Comparison of ENCODE assay signal across 10 mouse cellular contexts in the genomic region with DNA sequence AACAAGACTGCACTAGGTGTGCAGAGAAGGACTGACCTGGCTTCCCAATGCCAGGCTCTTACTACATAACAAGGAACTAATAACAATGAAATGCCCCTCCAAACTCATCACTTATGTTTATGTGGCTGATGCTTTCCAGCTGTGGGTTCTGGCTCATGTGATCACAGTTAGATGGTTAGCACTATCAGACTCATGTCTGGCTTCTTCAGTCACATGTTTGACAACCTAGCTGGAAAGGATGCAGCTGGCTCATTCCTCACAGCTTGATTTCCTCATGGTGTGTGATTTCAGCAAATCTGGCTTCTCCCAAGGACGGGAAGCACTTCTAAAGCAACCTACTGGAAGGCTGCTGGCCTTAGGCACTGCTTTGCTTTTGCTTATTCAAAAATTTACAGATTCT. TPM values are rescaled to one million over a fixed set of nuclear protein-coding genes. Genes with fewer than 3 reads are reported as not detected.
DNase-seq lines count a peak whose midpoint lies in the region; ATAC-seq lines count a peak whose summit lies in the region.
"Had no signal": no experiment of that assay in that cellular context is flagged by ENCODE, and none has a peak within 500 bp of the region (broad histone marks: within the 10 kb centered on the region; RNA-seq: fewer than 3 reads in every experiment).

No protein-coding gene starts in this region.

- peak; percentile 76 for ATAC-seq in limb, embryonic 13.5 days (ENCODE audit: low FRiP score, low read depth)
- ATAC-seq in liver, embryonic 12.5 days: no peak
- ATAC-seq in midbrain, embryonic 15.5 days (replicated peaks): no peak

- no peak overlapping the region for H3K4me3 ChIP-seq in limb, embryonic 13.5 days
- no peak overlapping the region for H3K4me3 ChIP-seq in liver, embryonic 12.5 days
- H3K4me3 ChIP-seq in midbrain, embryonic 15.5 days: no peak overlapping the region
- H3K4me3 ChIP-seq: embryonic facial prominence, embryonic 15.5 days had no signal

- intact Hi-C loops in heart, postnatal 10 days (cut with DNase I): no loop called here

- no peaks in the 10 kb centered on the region for H3K4me1 ChIP-seq in limb, embryonic 13.5 days
- H3K4me1 ChIP-seq in liver, embryonic 12.5 days: no peaks in the 10 kb centered on the region
- H3K4me1 ChIP-seq in midbrain, embryonic 15.5 days: no peaks in the 10 kb centered on the region
- H3K4me1 ChIP-seq: embryonic facial prominence, embryonic 15.5 days had no signal

- no peak overlapping the region for H3K27ac ChIP-seq in limb, embryonic 13.5 days
- H3K27ac ChIP-seq in liver, embryonic 12.5 days: no peak overlapping the region
- H3K27ac ChIP-seq in midbrain, embryonic 15.5 days: no peak overlapping the region
- H3K27ac ChIP-seq: embryonic facial prominence, embryonic 15.5 days; macrophage had no signal

- no peaks in the 10 kb centered on the region for H3K36me3 ChIP-seq in limb, embryonic 13.5 days
- no peaks in the 10 kb centered on the region for H3K36me3 ChIP-seq in liver, embryonic 12.5 days
- no peaks in the 10 kb centered on the region for H3K36me3 ChIP-seq in midbrain, embryonic 15.5 days (replicated peaks)
- H3K36me3 ChIP-seq: embryonic facial prominence, embryonic 15.5 days had no signal

- no peak overlapping the region for H3K4me2 ChIP-seq in limb, embryonic 13.5 days (replicated peaks)
- H3K4me2 ChIP-seq in liver, embryonic 12.5 days: no peak overlapping the region
- H3K4me2 ChIP-seq in midbrain, embryonic 15.5 days: no peak overlapping the region
- H3K4me2 ChIP-seq: embryonic facial prominence, embryonic 15.5 days had no signal

- no peaks in the 10 kb centered on the region for H3K27me3 ChIP-seq in limb, embryonic 13.5 days
- no peaks in the 10 kb centered on the region for H3K27me3 ChIP-seq in liver, embryonic 12.5 days (replicated peaks)
- H3K27me3 ChIP-seq in midbrain, embryonic 15.5 days (replicated peaks): no peaks in the 10 kb centered on the region
- H3K27me3 ChIP-seq: embryonic facial prominence, embryonic 15.5 days had no signal

- 24% methylated on average over 1 of the region's 1 CpGs for WGBS in limb, embryonic 13.5 days
- whole genome bisulfite sequencing in liver, embryonic 12.5 days (ENCODE audit: insufficient replicate concordance): 43% methylated on average over 1 of the region's 1 CpGs
- 49% methylated on average over 1 of the region's 1 CpGs for WGBS in midbrain, embryonic 15.5 days

- H3K9me3 ChIP-seq in limb, embryonic 13.5 days: no peaks in the 10 kb centered on the region
- H3K9me3 ChIP-seq in liver, embryonic 12.5 days (replicated peaks): no peaks in the 10 kb centered on the region
- H3K9me3 ChIP-seq in midbrain, embryonic 15.5 days: no peaks in the 10 kb centered on the region
- H3K9me3 ChIP-seq: embryonic facial prominence, embryonic 15.5 days had no signal

- DNase-seq in embryo, embryonic 10 days (ENCODE audit: low spot score): peak; percentile 55
- no peak for DNase-seq in embryo, embryonic 9.5 days (ENCODE audit: extremely low spot score)
- peak; percentile 8 for DNase-seq in NIH3T3 (ENCODE audit: low read depth)
- DNase-seq in heart, postnatal 10 days: peak; percentile 80
- DNase-seq in gastrocnemius, postnatal 10 days: no peak

- no peak overlapping the region for H3K9ac ChIP-seq in limb, embryonic 13.5 days
- H3K9ac ChIP-seq in liver, embryonic 12.5 days: no peak overlapping the region
- H3K9ac ChIP-seq in midbrain, embryonic 15.5 days: no peak overlapping the region
- H3K9ac ChIP-seq: embryonic facial prominence, embryonic 15.5 days had no signal

RNA-seq across cellular contexts. Expression of gene Mmp8, which starts 12.8 kb away (rescaled TPM):
- total RNA-seq in heart, postnatal 10 days (2021): under 1 TPM in 1 of 2 experiments, not detected in 1; 0.10 TPM
- 0.20 and 0.23 TPM in 2 replicates for polyA plus RNA-seq in limb, embryonic 13.5 days (2015; fragmentation: Nextera tagmentation; extraction: Ambion mirVana)
- polyA plus RNA-seq in liver, embryonic 12.5 days (2016; fragmentation: Nextera tagmentation; extraction: Ambion mirVana): 1.1 and 1.2 TPM in 2 replicates
- total RNA-seq in gastrocnemius, postnatal 10 days (2021): under 1 TPM in 1 of 2 experiments, not detected in 1; 0.61 TPM
- polyA plus RNA-seq in midbrain, embryonic 15.5 days (2015; fragmentation: Nextera tagmentation; extraction: Ambion mirVana): 0.10 TPM in 1 of 2 replicates, not detected in the other

RNA-seq across cellular contexts. Expression of gene Mmp27, which starts 25.7 kb away (rescaled TPM):
- total RNA-seq in heart, postnatal 10 days (2021): not detected
- polyA plus RNA-seq in limb, embryonic 13.5 days (2015; fragmentation: Nextera tagmentation; extraction: Ambion mirVana): not detected in 2 replicates
- 0.06 TPM in 1 of 2 replicates, not detected in the other for polyA plus RNA-seq in liver, embryonic 12.5 days (2016; fragmentation: Nextera tagmentation; extraction: Ambion mirVana)
- under 1 TPM in 1 of 2 experiments, not detected in 1; 0.16 TPM for total RNA-seq in gastrocnemius, postnatal 10 days (2021)
- polyA plus RNA-seq in midbrain, embryonic 15.5 days (2015; fragmentation: Nextera tagmentation; extraction: Ambion mirVana): not detected in 2 replicates
- polyA plus RNA-seq: embryonic facial prominence, embryonic 15.5 days had no signal

RNA-seq across cellular contexts. Expression of gene Mmp10, which starts 43.3 kb away (rescaled TPM):
- not detected for total RNA-seq in heart, postnatal 10 days (2021)
- polyA plus RNA-seq in limb, embryonic 13.5 days (2015; fragmentation: Nextera tagmentation; extraction: Ambion mirVana): not detected in 2 replicates
- not detected in 2 replicates for polyA plus RNA-seq in liver, embryonic 12.5 days (2016; fragmentation: Nextera tagmentation; extraction: Ambion mirVana)
- total RNA-seq in gastrocnemius, postnatal 10 days (2021): not detected
- polyA plus RNA-seq in midbrain, embryonic 15.5 days (2015; fragmentation: Nextera tagmentation; extraction: Ambion mirVana): not detected in 2 replicates
- polyA plus RNA-seq: embryonic facial prominence, embryonic 15.5 days had no signal

Comparison
In these comparisons a context has a peak if more than half of its experiments do, and no peak if none do; other contexts are left out.
1. DNase-seq: peak in embryo, embryonic 10 days (single experiment), NIH3T3 (single experiment) and heart, postnatal 10 days (2 of 2); none in embryo, embryonic 9.5 days (single experiment) and gastrocnemius, postnatal 10 days (single experiment).